Mouse (Mus musculus) megakaryocyte progenitor cell, adult 5-6 weeks (primary cell): ENCODE data around the gene Dmd. TPM values are rescaled to one million over a fixed set of nuclear protein-coding genes. Genes with fewer than 3 reads are reported as not detected.
"Not testable (repeated sequence)": the region's sequence is repeated elsewhere in the genome, so short reads cannot be mapped to it uniquely, and the experiment has no call there.

Source experiments
- ATAC-seq: replicated peaks from 2 replicates; pipeline ENCODE4 v1.8.0; 2016; ENCODE audit warnings: mild to moderate bottlenecking, moderate TSS enrichment, inconsistent platforms; ENCODE audit not compliant: poor library complexity
- total RNA-seq, 2 experiments: library from RNA; stranded (forward) in 1 of 2; stranded (reverse) in 1 of 2; fragments of 157-497, 149-512 nt in 1 of 2; fragments of 200-1000 nt in 1 of 2; gene quantifications; 2 replicates each; pipeline versions ENCODE4 v1.2.3 to v1.2.4; 2015 to 2017

The Dmd gene
- total RNA-seq (2015) (1.7 and 2.7 TPM in 2 replicates), total RNA-seq (2017) (0.17 and 1.6 TPM in 2 replicates)

DNA sequence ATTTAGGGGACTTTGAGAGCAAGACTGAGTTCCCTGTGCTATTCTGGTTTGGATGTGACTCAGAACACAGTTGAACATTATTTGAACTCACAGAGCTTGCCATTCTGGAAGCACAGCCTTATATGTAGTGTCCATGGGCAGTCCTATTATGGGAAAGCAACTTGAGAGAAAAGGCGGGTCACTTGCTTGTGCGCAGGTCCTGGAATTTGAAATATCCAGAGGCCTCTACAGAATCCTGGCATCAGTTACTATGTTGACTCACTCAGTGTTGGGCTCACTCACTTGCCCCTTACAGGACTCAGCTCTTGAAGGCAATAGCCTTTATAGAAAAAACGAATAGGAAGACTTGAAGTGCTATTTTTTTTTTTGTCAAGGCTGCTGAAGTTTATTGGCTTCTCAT lies at the start of gene Dmd:
Gene Dmd (plus strand): TSS at position 241 of the 400 bp plus-strand sequence.
- no peak for ATAC-seq

DNA sequence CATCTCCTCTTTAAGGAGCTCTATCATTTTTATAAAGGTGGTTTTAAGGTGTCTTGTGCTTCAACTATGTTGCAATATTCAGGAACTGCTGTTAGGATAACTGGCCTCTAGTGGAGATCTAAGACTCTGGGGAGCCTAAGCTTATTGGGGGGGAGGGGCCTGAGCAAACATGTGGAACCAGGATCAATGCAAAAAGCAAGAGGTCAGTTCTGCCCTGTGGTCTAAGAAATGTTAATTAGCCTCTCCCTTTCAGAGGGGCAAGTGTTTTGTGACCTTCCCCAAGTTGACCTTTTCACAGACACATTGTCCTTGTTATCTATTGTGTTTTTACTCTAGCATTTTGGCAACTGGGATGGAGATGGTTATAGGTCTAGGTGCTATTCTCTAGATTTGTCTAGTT lies 47.2 kb upstream of the Dmd start:
- ATAC-seq, result no peak

DNA sequence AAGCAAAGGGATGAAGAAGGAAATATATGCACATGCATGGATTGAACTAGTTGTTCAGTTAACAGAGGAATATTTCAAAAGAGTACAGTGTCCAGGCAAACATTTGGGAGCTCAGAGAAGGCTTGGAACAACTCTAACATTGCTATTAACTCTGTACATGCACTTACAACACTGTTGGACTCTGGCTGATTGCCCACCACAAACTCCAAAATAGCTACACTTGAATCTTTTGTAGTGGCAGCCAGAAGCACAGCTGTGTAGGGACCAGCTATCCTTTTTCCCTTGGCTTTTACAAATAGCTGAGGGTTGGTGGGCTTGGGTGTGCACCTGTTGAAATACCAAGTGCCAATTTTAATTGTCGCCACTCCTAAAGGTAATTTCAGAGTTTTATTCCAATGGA lies 39.0 kb downstream of the Dmd start:
- no peak for ATAC-seq

DNA sequence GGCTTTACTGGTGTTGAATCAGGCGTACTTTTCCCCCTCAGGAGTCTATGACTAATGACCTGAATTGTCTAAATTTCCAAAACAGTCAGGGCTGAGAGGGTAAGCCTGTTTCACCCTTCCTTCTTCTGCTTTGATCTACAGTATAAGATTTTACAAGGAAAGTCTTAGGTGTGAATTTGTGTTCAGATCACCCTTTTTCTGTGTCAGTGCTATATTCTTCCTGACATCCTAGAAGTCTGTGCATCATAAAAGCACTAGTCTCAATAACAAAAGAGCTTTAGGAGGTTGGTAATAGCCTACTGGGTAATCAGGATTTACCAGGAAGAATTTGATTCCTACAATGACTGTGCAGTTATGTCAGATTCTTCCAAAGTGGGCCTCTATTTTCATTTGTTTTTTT lies 101.5 kb downstream of the Dmd start:
- ATAC-seq, result no peak

DNA sequence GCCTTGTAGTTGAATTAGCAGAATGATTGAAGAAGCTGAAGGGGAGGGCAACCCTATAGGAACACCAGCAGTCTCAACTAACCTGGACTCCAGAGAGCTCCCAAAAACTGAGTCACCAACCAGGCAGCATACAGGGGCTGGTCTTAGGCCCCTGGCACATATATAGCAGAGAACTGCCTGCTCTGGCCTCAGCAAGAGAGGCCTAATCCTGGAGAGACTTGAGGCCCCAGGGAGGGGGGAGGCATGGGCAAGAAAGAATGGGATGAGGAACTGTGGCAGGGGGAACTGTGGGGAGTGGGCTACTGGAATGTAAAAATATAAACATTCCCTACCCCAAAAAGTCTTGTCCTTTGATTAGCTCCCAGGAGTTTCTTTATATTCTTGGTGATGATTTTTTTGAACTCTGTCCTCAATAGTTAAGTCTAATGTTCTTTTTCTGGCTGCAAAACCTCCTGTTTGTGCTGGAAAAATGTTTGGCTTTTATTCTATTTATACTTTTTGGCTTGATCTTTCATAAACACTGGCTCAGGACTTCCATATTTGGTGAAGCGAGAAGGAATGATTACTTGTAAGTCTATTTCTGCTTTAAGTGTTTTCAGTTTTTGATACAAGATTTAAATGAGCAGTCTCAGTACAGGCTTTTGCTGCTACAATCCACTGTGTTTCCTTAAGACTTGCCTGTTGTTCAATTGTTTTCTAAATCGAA lies 167.7 kb downstream of the Dmd start:
- no peak for ATAC-seq

DNA sequence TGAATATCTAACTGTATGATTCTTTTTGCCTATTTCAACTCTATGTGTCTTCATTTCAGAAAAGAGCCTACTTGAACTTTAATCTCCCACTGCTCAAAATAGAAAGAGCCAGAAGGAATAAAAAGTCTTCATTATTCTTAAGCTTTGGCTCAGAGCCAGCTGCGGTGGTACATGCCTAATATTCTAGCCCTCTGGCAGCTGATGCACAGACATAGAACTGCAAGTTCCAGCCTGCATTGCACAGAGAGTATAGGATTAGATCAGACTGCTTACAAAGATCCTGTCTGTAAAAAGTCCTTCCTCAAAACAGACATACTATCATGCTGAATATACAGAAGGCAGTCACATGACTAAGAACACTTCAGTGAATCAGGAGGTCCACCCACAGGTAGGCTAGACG lies 168.5 kb downstream of the Dmd start:
- no peak for ATAC-seq

DNA sequence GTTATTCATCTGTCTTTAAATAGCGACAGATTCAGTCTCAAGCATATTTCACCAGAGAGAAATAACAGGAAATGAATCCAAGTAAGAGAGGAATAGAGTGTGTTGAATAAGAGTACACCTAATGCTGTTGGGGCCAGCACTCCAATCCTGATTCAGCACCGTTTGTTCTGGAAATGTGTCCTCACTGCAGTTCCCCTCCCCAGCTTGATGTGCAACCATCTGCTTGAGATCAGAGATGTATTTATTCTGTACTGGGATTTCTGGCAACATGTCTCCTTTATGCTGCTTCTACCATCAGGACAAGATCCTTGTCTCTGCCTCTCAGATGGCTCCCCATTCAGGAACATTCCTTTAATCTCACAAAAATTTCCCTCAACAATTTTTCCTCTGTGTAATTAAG lies 271.9 kb downstream of the Dmd start:
- no peak for ATAC-seq

DNA sequence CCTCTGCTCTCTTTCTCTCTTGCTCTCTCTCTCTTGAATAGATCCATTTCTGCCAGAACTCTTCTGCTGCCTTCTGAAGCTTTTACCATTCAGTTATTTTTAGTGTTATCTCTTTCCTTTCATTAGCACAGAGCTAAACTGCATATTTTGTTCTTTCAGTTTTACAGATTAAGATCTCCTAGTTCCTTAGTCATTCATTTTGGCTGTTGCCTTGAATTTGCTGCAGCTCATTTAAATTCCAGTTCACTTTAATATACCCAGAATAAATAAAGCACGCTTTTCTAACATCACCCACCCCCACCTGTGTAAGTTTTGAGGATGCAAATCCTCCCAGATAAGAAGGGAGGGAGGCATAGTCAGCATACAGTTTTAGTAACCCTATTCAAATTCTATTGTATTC lies 272.4 kb downstream of the Dmd start:
- ATAC-seq, result no peak

DNA sequence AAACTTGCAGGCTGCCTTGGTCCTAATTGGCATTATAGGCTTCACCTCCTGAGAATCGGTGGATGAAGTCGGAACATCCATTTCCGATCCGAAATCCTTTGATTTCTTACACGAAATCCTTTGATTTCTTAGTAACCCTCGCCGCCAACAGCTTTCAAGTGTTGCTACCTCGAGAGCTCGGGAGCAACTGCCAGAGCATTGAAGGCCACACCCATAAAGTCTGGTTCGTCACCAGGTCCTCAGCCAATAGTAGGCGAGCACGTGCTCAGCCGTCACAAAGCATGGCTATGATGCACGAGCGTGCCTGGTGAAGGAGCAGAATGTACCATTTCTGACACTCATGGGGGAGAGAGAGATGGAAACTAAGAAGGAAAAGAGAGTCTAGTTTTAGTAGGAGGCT lies 538.9 kb downstream of the Dmd start, which contains the start of gene Tsga8:
Gene Tsga8 (minus strand): TSS at position 327 of the 400 bp plus-strand sequence.
- no peak for ATAC-seq

DNA sequence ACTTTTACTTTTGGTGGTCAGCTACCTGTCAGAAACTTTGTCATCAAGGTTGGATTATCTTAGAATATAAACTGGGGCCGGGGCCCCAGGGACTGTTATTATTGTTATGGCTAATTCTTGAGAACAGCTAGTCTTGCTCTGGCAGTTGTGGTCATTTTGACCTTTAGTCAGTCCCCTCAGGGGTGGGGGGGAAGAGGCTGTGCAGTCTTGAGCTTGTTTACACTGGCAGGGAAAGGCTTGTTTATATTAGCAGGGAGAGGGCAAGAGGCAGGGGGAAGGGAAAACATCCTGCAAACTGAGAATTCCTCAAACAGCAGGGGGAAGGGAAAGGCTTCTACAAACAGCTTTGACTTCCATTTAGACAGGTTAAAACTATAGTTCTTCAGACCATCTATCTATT lies 726.3 kb downstream of the Dmd start:
- ATAC-seq, result no peak

DNA sequence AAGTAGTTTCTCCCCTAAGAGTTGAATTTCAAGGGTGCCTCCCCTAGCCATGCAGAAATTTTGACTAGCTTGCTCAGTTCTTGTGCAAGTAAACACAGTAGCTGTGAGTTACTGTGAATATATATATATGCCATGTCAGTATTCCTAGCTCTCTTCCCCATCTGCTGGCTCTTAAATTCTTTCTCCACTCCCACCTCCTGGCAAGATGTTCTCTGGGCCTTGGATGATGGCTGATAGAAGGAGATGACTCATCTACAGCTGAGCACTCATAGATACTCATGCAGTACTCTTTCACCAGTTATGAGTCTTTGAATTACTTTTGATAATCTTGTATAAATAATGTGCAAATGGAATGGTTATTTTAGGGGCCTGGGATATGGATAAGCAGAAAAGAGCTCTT lies 737.9 kb downstream of the Dmd start:
- no peak for ATAC-seq

DNA sequence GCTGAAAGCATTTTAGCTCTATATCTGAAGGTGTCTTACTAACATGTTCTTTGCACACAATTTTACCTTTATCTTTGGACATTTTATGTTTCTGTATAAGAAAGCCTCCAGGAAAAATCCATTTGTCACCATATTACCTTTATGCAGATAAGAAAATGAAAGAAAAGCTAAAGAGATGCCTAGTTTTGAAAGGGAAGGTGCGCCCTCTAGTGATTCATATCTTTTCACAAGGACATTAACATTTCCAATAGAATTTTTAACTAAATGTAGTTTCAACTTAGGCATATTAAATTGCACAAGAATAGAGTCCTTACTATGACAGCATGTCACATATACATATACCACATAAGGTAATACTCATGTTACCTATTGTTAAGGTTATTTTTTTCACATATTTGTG lies 791.9 kb downstream of the Dmd start:
- no peak for ATAC-seq

DNA sequence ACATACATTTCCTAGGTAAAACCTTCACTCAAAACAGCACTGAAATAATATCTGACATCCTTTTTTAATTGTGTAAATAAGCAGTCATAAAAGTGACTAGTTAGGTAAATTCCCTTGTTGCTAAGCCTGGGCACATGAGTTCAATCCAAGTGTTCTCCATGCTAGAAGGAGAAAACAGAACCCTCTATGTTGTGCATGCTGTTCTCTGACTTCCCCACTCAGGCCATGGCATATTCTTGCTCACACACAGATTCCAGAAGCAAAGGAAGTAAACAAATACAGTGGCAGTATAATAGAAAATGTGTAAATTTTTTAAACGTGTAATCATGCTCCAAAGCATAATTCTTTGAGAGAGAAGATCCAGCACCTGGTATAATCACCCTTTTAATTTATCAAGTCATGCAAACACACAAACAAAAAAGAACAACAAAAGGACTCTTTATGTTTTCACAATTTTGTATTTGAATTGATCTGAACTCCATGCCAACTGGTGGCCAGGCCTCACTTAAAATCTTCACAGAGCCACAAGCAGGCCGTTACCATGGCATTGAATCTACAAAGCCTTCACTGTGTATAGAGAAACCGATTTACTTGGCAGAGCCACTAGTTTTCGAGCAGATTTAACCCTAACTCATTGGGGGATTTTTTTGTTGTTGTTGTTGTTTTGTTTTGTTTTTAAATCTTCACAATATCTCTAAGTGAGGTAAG lies 797.8 kb downstream of the Dmd start:
- ATAC-seq, result no peak

DNA sequence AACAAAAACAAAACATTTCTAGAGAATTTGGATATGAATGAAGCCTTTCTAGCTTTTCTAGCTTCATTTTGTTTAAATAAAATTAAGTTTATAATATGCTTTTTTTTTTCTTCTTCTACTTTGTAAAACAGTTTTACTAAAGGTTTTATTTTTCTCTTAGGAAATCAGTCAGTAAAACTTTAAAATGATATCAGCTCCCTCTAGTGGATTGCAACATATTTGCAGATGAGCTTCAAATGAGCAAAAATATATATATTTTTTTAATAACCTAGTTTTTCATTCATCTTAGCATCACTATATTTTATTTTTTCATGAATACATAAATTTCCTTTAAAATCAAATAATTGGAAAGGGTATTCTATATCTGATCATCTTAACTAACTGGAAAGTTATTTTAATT lies 838.7 kb downstream of the Dmd start:
- no peak for ATAC-seq

DNA sequence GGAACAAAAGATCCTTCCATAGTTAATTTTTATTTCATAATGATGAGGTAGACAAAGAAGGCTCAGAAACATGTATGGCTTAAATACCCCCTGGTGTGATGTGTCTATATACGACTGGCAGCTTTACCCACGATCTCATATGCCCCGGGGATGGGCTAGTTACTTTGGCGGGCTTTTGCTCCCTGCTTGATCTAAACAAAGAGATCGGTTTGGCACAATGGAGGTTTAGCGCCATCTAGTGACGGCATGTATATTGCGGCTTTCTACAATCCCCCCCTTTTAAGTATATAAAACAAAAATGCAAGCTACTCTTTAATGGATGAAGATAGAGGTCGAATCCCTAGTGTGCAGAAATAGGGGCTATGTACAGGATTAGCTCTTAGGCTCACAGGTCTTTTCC lies 918.8 kb downstream of the Dmd start:
- ATAC-seq, result peak; percentile 52; the same call in 1 of the 2 replicates

DNA sequence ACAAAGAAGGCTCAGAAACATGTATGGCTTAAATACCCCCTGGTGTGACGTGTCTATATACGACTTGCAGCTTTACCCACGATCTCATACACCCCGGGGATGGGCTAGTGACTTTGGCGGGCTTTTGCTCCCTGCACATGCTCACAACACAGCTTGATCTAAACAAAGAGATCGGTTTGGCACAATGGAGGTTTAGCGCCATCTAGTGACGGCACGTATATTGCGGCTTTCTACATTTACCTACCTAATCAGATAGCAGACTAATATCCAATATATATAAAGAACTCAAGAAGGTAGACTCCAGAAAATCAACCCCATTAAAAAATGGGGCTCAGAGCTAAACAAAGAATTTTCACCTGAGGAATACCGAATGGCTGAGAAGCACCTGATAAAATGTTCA lies 926.7 kb downstream of the Dmd start:
- not testable (repeated sequence) for ATAC-seq

DNA sequence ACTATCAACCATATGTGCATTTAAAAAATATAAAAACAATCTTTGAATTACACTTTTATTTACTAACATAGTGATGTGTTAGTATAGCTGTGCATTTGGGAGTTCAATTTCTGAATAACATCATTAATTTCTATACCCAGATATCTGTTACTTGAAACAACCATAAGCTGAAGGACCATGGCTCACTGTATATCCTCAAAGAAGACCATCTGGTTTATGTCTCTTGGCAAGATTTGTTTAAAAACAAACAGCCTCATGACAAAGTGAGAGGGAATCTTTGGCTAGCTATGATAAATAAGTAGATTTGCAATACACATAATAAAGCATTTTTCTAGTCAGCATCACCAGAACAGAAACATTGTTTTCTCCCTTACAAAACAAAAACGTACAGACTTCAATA lies 1027.2 kb downstream of the Dmd start:
- ATAC-seq, result no peak

DNA sequence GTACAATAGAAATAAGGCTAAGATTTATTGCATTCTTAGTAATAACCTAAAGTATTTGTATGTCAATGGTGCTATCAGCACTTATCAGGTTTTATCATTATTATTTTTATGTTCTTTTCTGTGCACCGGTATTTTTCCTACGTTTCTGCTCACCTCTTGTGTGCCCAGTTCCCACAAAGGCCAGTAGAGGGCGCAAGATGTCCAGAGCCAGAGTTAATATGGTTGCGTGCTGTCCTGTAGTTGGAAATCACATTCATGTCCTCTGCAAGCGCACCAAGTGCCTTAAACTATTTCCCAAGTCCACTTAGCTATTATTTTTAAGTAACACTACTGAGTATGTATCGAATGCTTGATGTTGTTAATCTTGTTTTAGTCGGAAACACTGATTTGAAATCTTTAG lies 1052.6 kb downstream of the Dmd start:
- ATAC-seq, result 0 out of 2 replicates have a peak, but pooled peaks have one; percentile 52

DNA sequence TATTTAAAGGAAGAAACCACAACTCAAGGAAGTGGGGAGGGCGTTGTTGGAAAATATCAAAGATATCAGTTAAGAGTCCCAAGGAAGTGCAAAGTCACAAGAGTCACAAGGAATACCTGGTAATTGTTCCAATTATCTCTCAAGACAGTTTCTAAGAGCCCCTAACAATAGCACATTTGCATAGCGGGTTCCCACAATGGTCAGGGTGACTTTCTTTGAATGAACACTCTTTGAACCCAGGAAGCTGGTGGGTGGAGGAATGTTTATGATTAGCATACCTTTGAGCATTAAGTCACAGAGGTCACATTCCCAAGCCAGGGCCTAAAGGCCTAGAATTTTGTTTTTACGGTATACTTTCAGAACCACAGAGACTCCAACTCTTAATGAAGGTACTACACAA lies 1113.8 kb downstream of the Dmd start:
- ATAC-seq, result not testable (repeated sequence)

DNA sequence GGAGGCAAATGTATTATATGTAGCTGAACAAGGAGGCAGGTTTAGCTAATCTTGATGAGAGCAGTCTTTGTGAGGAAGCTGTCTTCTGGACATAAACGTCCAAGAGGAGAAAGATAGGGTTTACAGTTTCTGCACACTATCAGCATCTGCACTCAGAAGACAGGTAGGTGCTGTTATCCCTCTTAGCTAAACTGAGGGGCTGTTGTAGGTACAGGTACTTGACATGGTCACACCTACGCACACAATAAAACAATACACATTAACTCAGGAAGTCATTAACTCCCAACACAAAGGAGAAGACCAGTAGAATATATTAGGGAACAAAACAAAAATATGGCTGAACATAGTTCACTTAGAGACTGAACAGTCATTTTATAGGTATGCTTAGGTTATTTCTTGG lies 1217.2 kb downstream of the Dmd start:
- no peak for ATAC-seq

DNA sequence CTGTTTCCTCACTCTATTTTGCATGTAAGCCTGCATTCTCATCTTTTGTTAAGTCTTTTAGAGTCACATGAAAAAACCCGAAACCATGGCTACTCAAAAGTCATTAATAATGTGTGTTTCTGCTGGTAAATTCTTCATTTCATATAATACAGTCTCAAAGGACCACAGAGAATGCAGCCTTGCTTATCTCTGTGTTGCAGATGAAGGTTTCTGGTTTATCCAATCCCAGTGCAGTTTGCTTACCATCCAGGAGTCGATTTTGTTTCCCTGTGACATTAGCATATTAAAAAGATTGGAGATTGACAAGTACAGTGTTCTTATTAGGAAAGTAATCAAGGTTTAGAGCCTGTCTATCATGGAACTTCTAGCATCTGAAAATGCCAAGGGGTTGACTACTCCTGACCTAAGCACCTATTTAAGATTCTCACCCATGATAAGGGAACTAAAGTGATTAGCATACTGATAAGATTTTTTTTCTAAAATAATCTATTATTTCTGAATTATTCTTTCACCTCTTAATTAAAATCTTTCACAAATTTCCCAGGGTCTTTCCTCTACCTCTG lies 1292.7 kb downstream of the Dmd start:
- ATAC-seq, result no peak

DNA sequence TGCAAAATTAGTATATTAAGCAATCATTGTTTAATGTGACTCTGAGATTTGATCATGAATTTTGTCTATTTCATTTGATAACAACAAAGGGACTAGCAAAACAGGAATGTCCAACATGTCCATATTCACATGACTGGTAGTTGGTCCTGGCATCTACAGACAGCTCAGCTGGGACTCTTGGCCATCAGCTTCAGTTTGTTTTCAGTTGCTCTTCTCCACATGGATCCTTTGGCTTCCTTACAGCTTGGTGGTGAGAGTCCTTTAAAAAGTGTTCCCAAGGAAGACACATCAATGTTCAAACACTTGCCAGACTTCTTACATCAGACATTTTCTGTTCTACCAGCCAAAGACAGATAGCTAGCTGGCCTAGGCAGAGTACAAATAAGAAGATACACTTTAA lies 1381.9 kb downstream of the Dmd start:
- no peak for ATAC-seq
